10 mouse cellular contexts compared by ENCODE assay signal in genomic region chr5:37716505-37717372, GRCm38 (mm10). TPM values are rescaled to one million over a fixed set of nuclear protein-coding genes. Genes with fewer than 3 reads are reported as not detected.
DNase-seq lines count a peak whose midpoint lies in the region; ATAC-seq lines count a peak whose summit lies in the region.
"Had no signal": no experiment of that assay in that cellular context is flagged by ENCODE, and none has a peak within 500 bp of the region (broad histone marks: within the 10 kb centered on the region; RNA-seq: fewer than 3 reads in every experiment).

Gene Stk32b, minus strand, starts transcription at chr5:37717171.

- peak within 1 kb of the TSS; percentile 84 for H3K4me2 ChIP-seq in heart, embryonic 15.5 days

- H3K4me3 ChIP-seq in heart, embryonic 15.5 days = peak within 1 kb of the TSS; percentile 48

- peak within 1 kb of the TSS; percentile 47 for H3K9ac ChIP-seq in heart, embryonic 15.5 days

- under 1% methylated on average over 40 of the region's 40 CpGs for WGBS in heart, embryonic 15.5 days

- peak; percentile 51; the same call in 1 of the 2 replicates for ATAC-seq in heart, embryonic 15.5 days (replicated peaks; ENCODE audit: insufficient number of reproducible peaks, insufficient read depth, low FRiP score, low read depth)

- peak; percentile 95 for DNase-seq in heart, adult 11 months
- DNase-seq in heart, adult 8-10 months (ENCODE audit: low spot score) = no peak
- DNase-seq in embryo, embryonic 11 days = peak; percentile 81
- DNase-seq in kidney, postnatal 25 days = peak; percentile 47 to 73
- DNase-seq in lung, postnatal 4 days = peak; percentile 42 to 58
- peak; percentile 46 for DNase-seq in yolk sac, embryonic 10.5 days (ENCODE audit: low spot score)
- no peak for DNase-seq in spleen, adult 18-20 months

- peaks cover 44% of the 10 kb centered on the region for H3K27me3 ChIP-seq in heart, embryonic 15.5 days

- H3K4me1 ChIP-seq in heart, embryonic 15.5 days (replicated peaks) = peaks cover 14% of the 10 kb centered on the region

- H3K36me3 ChIP-seq in heart, embryonic 15.5 days = no peaks in the 10 kb centered on the region
- H3K36me3 ChIP-seq: G1E had no signal

- no peaks in the 10 kb centered on the region for H3K9me3 ChIP-seq in heart, embryonic 15.5 days (replicated peaks)

- H3K27ac ChIP-seq in heart, embryonic 15.5 days = no peak within 1 kb of the TSS

RNA-seq across cellular contexts. Expression of gene Stk32b, which starts in this region (rescaled TPM):
- total RNA-seq in heart, adult 8-10 months (2022) = under 1 TPM; 0.35 to 0.91 (median 0.64) TPM
- 0.79 and 2.0 TPM in 2 replicates for polyA plus RNA-seq in heart, embryonic 15.5 days (2015; fragmentation: Nextera tagmentation; extraction: Ambion mirVana)
- polyA plus RNA-seq: G1E; large intestine, adult 2 months had no signal

Comparison
In these comparisons a context has a peak if more than half of its experiments do, and no peak if none do; other contexts are left out.
1. DNase-seq: peak in heart, adult 11 months (single experiment), embryo, embryonic 11 days (single experiment), kidney, postnatal 25 days (2 of 2), lung, postnatal 4 days (2 of 2) and yolk sac, embryonic 10.5 days (single experiment); none in heart, adult 8-10 months (single experiment) and spleen, adult 18-20 months (0 of 2).